Mouse (Mus musculus) testis, postnatal 10 days (tissue): ENCODE measurements around the gene Tff3.

Source experiments
- DNase-seq: peaks from one replicate; pipeline ENCODE4 v3.0.0; 2021; ENCODE audit warnings: low spot score

The Tff3 gene

DNA sequence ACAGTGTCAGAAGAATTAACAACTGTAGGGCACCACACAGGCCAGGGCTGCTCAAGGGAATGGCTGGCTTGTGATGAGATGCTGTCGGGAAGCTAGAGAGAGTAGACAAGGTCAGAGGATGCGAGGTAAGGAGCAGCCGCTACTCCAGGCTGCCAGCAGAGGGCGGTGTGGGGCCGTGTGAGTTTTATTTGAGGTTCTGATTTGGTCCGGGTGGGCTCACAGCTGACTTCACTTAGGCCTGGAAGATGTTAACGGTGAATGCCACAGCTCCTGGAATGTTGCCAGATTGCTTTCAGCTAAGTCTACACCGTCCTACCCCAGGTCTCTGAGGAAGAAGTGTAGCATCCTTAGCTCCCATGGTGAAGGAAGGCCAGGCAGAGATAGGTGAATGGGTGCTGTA lies 7.5 kb downstream of the Tff3 start:
- peak; percentile 83 for DNase-seq

DNA sequence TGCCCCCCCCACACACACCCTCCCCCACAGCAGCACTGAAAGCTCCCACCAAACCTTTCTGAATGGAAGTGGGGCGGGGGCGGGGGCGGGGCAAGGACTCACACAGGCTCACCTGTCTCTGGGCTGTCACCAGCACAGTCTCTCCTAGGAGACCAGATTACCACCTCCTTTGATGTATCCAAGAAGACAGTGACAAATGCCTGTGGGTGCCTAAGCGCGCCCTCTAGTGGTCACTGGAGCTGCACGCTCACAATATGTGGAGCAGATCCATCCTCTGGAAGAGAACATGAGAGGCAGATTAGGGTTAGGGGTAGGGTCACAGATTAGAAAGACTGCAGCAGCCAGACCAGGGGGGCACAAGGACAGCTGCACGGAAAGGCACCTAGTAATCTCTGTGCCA lies 10.0 kb downstream of the Tff3 start:
- DNase-seq: peak; percentile 88

- no peak for DNase-seq
These were observed 11.5 kb downstream of the Tff3 start for GRCm38 (mm10) chr17:31117946-31118345.

- DNase-seq: no peak
These were observed 13.4 kb downstream of the Tff3 start for GRCm38 (mm10) chr17:31116063-31116462.

- no peak for DNase-seq
These were observed 16.1 kb downstream of the Tff3 start for GRCm38 (mm10) chr17:31113191-31113856.

DNA sequence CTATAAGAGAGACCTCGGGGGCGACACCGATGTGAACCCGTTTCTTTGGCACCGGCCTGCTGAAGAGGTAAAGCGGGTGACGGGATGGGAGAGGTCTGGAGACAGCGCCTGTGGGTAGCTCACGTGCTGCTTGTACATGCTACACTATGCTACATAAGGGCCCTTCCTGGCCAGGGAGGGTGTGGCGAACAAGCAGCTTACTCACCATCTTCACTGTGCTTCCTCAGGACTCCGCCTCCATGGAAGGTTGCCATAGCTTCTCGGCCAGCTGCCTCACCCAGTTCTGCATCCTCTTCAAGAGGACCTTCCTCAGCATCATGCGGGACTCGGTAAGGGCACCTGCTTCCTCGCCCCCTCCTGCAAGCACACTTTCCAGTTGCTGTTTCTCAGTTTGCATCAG lies 21.1 kb downstream of the Tff3 start:
- no peak for DNase-seq

- no peak for DNase-seq
These were observed 25.6 kb downstream of the Tff3 start for GRCm38 (mm10) chr17:31103823-31104222.

- DNase-seq: no peak
These were observed 26.4 kb downstream of the Tff3 start for GRCm38 (mm10) chr17:31103007-31103570.

- no peak for DNase-seq
These were observed 30.7 kb downstream of the Tff3 start for GRCm38 (mm10) chr17:31098788-31099187.

GRCm38 (mm10) chr17:31096893-31097292 lies 32.6 kb downstream of the Tff3 start:
- DNase-seq: no peak

DNA sequence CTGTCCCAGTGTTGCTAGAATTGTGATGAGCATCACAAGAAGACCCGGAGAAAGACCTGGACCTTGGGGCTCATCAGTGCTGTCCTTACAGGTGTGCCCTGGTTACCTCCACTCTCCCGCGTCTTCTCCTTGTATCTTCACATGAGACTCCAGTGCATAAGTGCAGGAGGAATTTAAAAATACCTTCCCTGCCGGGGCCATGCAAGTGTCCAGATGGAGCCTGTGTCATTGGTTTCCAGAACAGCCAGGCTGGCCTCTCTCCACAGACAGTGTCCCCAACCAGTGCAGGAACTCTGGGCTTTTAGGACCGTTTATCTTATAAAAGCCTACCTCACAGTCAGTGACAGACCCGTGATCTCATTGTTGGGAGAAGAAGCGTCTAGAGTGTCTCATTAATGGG lies 33.9 kb downstream of the Tff3 start:
- DNase-seq: no peak

- no peak for DNase-seq
These were observed 34.7 kb downstream of the Tff3 start for GRCm38 (mm10) chr17:31094781-31095180.

DNA sequence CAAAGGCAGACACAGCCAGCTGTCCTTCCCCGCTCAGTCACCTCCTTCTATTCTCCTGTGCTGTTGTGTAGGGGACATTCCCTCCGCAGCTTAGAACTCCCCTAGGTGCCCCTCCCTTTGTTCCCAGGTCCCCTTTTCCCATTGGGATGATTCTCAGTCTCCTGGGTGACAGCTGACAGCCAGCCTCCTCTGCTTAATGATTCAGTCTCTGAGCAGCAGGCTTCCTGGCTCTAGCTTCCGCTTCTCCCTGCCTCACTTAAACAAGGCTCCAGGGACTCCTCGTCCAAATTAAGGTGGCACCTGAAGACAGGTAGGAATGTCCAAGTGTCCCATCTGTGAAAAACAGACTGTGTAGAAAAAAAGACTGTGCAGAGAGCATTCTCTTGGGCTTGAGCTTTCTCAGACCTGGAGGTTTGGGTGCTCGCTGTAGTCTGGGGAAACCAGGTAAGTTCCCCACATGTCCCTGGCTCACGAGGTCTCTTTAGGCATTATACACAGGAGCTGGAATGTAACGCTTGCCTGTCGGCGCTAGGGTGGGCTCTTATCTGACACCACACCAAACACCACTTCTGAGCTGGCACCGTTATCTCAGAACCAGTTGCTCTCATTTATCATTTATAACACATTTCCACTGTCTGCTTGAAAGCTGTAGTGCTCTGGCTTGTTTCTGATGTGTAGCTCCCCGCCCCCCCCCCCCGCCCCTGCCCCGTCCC lies 38.3 kb downstream of the Tff3 start:
- no peak for DNase-seq

GRCm38 (mm10) chr17:31089848-31090247 lies 39.6 kb downstream of the Tff3 start:
- DNase-seq: no peak

- DNase-seq: no peak
These were observed 40.7 kb downstream of the Tff3 start for GRCm38 (mm10) chr17:31088711-31089110.

GRCm38 (mm10) chr17:31086196-31086595 lies 43.2 kb downstream of the Tff3 start:
- no peak for DNase-seq

- no peak for DNase-seq
These were observed 43.9 kb downstream of the Tff3 start for GRCm38 (mm10) chr17:31085519-31085918.

DNA sequence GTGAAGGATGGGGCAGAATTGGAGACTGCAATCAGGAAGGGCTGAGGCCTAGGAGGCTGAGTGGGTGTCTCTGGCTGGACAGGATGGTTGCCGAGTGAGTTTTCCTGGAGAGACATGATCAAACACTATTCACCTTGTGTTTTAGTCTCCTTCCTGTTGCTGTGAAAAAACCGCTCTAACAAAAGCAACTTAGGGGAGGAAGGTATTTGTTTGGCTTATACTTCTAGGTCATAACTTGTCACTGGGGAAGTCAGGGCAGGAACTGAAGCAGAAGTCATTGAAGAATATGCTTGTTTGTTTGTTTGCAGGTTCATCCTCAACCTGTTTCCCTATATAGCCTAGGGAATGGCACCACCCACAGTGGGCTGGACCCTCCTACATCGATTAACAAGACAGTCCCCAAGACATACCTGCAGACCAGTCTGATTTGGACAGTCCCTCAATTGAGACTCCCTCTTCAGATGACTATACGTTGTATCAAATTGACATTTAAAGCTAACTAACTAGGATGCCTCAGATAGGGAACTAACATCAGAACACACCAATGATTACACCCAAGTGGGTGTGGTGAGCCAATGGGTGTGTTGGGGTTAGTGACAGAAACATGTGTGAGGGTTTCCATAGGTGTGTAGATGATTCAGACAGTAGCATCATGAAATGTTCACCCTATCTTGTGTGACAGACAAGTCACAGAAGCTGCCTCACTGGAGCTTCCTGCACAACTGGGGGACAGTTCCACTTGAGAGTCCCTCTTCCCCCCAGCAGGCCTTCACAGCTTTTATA lies 47.0 kb downstream of the Tff3 start:
- DNase-seq: no peak

GRCm38 (mm10) chr17:31079078-31079840 lies 50.2 kb downstream of the Tff3 start:
- DNase-seq: no peak

DNA sequence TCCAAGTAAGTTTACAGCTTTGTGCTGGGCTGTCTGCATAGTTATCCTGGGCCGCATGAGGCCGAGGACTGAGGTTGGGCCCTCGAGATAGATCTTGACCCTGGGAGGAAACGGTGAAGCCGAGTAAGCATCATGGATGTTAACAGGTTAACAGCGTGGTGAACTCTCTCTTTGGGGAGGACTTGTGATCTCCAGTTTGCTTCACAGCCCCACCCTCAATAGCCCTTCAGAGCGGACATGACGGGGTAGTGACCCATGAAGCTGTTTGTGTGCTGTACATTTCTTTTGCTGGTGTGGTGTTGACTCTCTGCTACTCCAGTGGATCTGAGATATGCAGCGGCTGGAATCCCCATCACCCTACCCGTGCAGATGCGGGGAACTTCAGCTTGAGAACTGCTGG lies 50.9 kb downstream of the Tff3 start:
- DNase-seq: no peak

- no peak for DNase-seq
These were observed 51.9 kb downstream of the Tff3 start for GRCm38 (mm10) chr17:31077561-31077960.

GRCm38 (mm10) chr17:31075471-31075870 lies 54.0 kb downstream of the Tff3 start:
- no peak for DNase-seq
